Mouse (Mus musculus) gastrocnemius, postnatal 10 days (tissue): ENCODE measurements around the gene Trove2. TPM values are rescaled to one million over a fixed set of nuclear protein-coding genes. Genes with fewer than 3 reads are reported as not detected.

ENCODE experiments used
- DNase-seq: peaks from one replicate; pipeline ENCODE4 v3.0.0; 2021; ENCODE audit warnings: mixed read lengths
- long read RNA-seq, 2 experiments: library from polyadenylated mRNA; stranded (forward); transcript quantifications; one replicate each; pipeline ENCODE4 v2.0.0; 2021
- total RNA-seq, 2 experiments: library from RNA; stranded (reverse); gene quantifications; 2 replicates each; pipeline ENCODE4 v1.2.3; 2021

Trove2 gene
- total RNA-seq = 1 to 10 TPM; 4.3 to 6.1 TPM
- long read RNA-seq, experiment 1, full-length matches to known transcripts = 5 of 7 reads
- long read RNA-seq, experiment 1, partial matches to known transcripts = 0 of 7 reads
- long read RNA-seq, experiment 1, other reads (novel, unspliced or antisense) = 2 of 7 reads
- long read RNA-seq, experiment 2, full-length matches to known transcripts = 4 of 4 reads
- long read RNA-seq, experiment 2, partial matches to known transcripts = 0 of 4 reads
- long read RNA-seq, experiment 2, other reads (novel, unspliced or antisense) = 0 of 4 reads

DNA sequence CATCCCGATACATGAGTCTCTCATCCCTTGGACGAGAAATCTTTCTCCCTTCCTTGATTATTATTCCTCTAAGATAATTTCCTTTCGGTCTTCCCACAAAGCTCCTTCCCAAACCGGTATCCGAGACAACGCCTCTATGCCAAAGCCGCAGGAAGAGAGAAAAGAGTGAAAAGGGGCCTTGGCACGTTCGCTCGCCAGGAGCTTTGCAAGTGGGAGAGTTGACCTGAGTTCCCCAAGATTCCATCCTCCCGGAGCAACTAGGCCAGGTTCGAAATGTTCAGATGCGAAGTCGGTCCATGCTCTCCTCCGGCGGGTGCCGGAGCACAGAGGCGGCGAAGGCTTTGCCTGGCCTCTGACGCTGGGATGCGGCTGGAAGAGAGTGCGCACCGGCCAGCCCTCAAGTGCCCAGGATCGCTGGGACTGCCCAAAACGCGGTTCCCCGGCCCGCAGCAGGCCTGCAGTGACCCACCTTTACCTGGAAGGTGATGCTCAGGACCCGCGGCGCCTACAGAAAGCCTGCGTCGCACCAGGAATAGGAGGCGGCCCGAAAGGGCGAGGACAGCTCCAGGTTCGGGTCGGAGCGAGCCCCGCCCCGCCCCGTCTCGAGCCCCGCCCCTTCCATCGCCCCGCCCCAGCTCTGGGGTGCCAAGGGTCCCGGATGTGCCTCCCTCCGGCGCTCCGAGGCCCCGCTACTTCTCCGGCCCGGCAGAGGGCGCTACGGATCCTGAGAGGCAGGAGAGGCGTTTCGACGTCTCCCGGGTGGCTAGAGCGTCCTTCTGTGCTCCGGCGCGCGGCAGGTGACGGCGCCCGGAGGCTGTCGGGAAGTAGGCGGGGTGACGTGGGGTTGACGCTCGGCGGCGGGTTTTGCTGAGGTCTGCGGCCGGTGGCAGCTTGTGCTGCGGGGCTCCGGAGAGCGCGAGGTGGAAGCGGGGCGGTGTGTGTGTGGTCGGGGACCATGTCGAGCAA, at the start of gene Trove2, which contains the start of gene Uchl5:
Gene Trove2, minus strand, starts transcription at position 623 of the 966 bp plus-strand sequence.
Gene Uchl5, plus strand, starts transcription at position 827 of the 966 bp plus-strand sequence.
- peak; percentile 98 for DNase-seq

DNA sequence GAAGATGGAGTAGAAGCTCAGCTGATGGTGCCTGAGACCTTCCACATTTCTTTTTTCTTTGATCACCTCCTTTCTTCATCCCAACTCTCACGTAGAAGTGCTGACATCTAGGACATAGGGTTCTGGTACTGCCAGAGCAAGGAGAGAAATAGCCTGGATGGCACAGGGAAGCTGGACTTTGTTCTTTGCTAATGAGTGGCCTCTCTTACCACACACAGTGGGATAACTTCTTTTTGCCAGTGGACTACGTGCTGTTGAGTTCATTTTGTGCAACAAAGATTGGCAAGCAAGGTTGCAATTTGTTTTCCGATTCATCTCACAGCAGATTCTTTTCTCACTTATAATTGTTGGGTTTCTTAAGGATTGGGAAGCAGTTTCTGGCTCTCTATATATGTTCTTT, 45.8 kb upstream of the Trove2 start:
- no peak for DNase-seq

DNA sequence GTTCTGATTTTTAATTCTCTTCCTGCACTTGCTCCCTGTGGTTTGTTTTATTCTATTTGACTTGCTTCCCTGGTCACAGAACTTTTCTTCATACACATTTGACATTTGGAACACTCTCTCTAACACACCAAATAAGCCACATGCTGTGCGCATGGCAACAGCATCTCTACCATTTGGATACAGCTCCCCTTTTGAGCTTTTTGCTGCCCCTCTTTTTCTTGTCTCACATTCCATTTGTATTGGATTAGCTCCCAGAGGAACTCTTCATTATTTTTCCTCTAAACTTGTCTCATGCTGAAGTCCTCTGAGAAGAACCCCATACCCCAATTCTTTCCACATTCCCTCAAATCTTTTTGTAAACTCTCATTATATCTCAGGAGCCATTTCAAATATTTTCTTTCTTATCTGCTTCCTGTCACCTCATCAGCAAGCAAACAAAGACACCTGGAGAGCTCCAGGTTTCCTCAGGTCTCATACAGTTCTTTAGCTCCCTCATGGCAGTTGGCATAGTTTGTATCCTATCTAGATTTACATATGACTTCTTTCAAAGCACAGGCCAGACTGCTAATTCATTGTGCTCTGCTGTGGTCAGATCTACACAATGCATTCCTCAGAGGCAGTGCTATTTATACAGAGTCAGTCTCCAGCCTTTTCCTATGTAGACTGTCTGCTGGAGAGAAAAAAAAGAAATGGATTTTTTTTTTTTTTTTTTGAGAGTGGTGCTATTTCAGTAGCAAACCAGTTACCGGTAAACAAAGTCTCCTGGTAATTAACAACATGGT, 43.4 kb upstream of the Trove2 start:
- DNase-seq = no peak

DNA sequence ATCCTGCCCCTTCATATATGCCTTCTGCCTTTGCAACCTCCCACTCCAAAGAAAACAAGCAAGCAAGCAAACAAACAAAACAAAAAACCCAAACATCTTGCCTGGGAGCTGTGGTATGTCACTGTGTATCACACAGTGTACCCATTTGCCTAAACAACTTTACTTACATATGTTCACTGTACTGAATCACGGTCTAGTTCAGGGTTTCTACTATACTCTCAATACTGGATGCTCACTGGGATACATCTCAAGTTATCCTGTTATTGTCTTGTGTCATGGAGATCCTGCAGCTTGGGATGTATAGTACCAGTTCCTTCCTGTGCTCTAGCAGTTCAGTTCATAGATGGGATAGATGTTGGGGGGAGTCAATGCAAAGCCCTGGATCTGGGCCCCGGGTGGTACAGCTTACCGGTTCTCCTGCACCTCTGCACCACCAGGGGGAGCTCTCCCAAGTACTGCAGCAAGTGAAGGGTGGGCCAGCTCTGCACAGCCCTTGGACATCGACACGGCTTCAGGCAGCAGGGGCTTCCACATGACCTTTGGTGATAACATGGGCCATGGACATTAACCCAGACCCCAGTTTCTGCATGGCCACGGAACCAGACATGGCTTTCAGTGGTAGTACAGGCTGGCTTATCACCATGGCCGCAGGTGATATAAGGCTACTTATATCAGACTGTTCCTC, 37.0 kb upstream of the Trove2 start:
- DNase-seq = peak; percentile 90

DNA sequence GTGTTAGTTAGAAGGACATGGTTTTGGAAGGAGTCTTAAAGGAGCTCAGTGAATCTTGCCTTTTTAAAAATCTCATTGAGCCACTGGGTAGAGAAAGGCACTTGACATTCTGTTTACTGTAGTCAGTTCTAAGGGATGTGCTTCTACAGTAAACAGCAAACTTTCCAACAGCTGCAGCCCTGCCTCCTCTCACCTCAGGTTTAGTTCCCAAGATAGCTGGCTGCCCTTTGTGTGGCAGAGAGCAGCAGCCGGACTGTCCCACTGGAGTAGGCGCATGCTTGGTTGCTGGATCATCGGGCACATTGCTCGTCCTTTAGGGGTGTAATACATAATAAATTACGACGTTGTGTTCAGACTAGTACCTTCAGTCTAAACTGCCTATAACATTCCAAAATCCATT, 32.2 kb upstream of the Trove2 start:
- no peak for DNase-seq

DNA sequence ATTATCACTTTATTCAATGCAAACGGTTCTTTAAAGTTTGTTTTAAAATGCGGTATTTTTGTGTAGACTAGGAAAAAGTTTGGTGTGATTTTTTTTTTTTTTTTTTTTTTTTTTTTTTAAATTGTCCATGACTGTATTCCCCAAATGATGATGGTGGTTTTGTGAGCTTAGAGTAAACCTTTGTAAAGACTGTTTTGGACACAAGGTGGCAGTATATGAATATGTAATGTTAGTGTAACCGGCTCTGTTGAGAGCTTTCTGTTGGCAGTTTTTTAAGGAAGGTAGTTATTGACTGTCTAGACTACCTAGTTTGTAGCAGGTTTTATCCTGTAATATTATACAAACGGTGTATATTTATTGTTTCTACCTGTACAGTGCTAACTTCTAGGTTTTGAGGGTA, 26.7 kb upstream of the Trove2 start:
- no peak for DNase-seq

DNA sequence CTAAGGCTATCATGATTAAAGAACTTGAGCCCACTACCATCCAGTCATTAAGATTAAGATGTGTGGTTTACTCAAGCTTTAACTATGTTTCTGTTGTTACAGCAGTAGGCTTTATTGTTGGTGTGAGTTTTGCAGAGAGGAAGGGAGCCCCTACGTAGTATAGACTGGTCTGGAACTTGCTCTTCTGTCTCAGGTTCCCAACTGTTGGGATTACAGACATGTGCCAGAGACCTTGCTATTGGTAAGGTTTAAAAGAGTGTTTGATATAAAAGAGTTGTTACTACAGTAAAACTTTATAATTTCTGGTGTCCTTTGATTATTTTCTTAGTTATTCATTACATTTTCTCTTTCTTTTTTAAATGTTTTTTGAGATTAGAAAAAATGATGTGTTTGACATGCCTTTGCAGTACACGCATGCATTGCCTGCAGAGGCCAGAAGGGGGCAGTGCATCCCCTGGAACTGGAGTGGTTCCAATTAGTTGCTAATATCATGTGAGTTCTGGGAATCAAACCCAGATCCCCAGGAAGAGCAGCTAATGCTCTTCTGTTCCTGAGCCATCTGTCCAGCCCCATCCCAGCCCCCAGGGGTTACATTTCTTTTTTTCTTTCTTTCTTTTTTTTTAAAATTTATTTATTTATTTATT, 11.8 kb upstream of the Trove2 start:
- DNase-seq = peak; percentile 21

DNA sequence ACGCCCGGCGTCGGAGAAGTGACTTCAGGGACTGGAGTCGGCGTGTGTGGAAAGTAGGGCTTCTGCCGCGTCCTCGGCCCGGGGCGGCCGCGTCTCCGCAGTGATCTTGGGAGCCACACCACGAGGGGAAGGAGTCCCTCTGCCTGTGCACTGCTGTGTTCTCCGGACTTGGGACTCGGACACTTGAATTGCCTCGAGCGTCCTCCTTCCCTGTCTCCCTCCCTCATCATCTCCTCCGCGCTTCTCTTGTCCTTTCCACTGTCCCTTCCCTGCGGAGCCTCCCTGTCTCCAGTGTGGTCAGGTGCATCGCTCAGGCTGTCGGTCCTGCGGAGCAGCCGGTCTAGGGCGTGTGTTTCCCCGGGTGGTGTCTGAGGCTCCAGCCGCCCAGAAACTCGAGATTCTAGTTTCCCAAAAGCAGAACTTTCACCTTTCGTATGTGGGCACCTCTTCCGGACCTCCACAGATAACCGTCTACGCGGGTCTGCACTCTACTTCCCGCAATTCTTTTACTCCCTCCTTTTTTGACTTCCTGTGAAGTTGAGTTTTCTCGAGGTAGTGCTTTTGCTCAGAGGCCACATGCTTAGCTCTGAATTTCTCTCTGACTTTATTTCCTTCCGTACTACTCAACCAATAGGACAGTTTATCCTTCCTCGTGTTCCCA, 820 bp upstream of the Trove2 start:
- DNase-seq = no peak

DNA sequence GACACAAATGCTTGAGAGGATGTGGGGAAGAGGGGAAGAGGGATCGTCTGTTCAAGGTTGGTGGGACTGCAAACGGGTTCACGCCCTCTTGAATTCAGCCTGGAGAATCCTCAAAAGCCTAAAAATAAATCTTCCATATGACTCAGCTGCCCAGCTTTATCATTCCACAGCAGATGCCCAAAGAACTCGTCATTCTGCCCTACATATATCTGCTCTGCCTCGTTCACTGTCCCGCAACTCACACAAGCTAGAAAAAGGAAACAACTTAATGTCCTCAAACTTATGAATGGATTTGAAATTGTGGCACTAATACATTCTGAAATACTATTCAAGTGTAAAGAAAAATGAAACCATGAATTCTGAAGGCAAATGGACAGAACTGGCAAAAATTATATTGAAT, 3.0 kb downstream of the Trove2 start:
- DNase-seq = no peak

DNA sequence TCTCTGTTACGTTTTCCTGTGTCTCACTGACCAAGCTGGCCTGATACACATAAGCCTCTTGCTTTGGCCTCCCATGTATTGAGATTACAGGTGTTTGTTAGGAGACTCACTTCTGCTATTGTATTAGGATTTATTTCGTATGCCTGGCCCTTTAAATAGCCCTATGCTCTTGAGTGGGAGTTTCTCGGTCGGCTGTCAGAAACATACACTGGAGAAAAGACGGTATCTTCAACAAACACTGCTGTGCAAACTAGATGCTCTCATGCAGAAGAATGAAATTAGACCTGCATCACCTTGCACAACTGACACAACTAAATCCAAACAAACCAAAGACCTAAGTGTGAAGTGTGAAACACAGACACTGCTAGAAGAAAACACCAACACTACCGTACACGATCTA, 3.8 kb downstream of the Trove2 start:
- no peak for DNase-seq

DNA sequence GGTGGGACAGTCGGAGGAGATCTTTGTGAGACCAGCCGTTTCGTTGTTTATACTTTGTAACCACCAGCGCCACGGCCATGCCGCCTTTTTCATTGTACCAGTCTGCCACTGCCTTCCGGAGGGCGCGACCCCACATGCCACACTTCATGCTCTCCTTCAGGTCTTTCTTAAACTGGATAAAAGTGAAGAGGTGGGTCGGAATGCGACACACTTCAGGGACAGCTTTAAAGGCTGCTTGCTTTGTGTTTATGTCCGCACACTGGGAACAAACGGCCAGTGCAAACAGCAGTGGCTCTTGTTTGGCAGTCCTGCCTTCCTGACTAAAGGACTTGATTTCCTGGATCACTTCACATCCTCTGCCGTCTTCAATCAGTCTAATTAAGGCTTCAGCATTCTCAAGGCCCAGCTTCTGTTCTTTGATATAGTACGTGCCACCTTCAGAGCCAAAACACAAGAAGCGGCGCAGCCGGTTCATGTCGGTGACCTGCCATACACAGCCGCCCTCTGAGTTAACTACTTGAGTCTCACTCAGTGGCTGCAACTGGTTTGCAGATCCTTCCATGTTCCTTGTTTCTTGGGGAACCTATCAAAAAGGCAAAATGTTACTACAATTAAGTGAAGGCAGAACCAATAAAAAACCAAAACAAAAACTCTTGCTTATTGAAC, 6.3 kb downstream of the Trove2 start:
- DNase-seq = no peak

DNA sequence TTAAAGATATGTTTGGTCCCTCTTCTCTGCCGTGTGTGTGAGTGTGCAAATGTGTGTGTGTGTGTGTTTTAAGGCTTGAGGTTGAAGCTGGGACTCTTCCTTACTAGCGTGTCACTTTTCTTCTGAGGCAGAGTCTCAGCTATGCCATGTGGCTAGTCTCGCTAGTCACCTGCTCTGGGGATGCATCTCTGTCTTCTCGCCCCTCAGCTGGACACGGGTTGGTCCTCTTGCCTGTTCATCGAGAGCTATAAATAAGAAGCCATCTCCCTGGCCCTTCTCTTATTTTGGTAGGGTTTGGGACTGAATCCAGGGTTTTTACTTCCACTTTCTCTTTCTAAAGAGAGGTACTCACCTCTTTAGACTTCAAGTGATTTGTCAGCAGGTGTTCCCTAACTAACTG, 10.6 kb downstream of the Trove2 start:
- no peak for DNase-seq

DNA sequence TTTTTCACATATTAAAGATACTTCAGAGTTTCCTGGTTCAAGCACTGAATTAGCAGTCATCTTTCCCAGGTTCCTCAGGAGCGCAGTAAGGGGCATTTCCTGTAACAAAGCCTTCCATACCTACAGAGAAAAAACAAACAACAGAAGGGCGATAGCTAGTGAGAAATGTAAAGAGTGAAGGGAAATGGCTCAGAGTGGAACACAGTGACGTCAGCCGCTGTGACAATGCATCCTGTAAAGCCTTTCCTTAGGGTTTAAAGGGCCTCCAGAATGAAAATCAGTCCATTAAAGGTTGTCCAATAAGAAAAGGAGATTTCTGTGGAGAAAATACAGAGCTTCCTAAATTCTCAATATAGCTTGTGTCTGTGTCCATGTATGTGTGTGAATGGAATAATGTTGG, 11.1 kb downstream of the Trove2 start:
- no peak for DNase-seq

DNA sequence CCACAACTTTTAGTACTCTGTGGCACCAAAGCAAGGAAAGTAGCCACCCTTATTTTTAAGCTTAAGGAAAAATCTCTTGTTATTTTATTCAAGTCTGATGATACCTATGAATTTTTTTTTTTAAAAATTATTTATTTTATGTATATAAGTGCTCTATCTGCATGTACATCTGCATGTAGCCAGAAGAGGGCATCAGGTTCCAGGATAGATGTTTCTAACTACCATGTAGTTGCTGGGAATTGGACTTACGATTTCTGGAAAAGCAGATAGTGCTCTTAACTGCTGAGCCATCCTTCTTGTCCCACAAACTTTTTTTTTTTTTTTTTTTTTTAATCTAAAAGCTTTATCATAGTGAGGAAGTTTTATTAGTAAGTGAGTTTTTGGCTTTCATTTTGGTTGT, 12.4 kb downstream of the Trove2 start:
- no peak for DNase-seq

DNA sequence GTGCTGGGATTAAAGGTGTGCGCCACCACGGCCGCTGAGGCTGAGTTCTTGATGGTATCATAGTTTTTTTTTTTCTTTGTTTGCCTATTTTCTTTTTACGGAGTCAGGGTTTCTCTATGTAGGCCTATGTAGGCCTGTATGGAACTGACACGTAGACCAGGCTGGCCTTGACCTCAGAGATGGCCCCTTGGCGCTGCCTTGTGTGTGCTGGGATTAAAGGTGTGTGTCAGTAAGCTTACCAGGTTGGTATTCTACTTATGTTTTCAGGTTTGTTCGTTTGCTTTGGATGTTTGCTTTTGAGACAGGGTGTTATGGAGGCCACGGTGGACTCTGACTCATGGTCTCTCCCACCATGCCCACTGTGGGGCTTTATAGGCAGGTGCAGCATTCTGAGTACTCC, 14.7 kb downstream of the Trove2 start:
- no peak for DNase-seq

DNA sequence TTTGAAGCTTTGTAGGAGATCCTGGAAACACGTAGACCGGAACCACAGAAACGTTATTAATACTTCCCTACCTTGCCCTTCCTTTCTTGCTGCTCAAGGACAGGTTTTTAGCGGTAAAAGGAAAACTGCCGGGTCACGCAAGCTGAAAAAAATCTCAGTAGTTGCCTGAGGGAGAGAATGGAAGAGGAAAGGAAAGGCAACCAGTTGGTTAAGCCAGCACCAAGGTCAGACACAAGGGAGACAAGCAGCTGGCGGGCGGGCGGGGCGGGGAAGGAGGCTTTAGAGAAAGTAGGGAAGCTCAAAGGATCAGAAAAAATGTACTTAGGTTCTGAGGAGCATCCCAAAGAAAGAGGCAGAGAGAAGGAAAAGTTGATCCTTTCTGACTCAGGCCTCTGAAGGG, 31.0 kb downstream of the Trove2 start:
- no peak for DNase-seq

DNA sequence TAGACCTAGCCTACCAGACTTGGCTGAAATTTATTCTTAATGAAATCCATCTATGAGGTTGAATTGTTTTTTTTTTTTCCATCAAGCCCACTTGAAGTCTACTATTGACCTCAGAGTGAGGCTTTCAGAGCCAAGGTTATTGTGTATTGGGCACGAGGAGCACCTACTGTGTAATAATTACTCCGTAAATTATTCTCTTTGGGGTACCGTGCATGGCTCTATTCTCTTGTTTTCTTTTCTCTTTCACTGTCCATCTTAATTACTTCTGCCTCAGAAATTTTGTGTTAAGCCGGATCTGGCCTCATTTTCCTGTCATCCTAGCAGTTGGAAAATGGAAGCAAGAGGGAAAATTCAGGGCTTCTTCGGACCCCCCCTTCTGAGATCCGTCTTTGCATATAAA, 34.7 kb downstream of the Trove2 start:
- no peak for DNase-seq

DNA sequence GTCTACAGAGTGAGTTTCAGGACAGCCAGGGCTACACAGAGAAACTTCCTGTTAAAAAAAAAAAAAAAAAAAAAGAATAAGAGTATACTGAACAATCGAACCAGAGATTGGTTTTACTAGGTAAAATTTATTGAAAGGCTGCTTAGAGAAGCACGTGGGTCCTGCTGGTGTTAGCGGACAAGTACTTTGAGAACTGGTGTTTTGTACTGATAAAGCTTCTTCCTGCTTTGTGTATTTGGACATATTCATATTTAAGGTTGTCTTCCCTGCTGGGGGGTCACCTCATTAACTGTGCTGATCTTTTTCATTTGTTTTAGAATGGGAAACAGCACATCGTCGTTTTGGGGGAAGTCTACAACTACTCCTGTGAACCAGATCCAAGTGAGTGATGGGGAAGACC, 35.5 kb downstream of the Trove2 start:
- DNase-seq = no peak

DNA sequence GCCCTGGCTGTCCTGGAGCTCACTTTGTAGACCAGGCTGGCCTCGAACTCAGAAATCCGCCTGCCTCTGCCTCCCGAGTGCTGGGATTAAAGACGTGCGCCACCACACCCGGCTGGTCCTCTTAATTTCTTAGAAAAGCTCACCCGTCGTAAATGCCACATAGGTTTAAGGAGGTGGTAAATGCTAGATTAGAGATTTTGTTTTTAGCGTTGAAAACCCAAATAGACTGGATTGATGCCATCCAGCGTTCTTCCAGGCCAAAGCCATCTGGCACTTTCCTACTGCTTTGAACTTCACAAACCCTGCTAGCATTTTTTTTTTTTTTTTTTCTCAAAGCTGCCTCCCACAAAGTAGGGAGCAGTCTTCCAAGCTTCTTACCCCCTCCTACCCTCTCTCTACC, 36.3 kb downstream of the Trove2 start:
- DNase-seq = no peak
